Mouse (Mus musculus) embryonic facial prominence, embryonic 11.5 days (tissue): ENCODE measurements around the gene Ifi27l2b. TPM values are rescaled to one million over a fixed set of nuclear protein-coding genes. Genes with fewer than 3 reads are reported as not detected.

Source experiments
- ATAC-seq: fragments of 200-750 bp; cut with Nextera tagmentation; replicated peaks from 2 replicates; pipeline ENCODE4 v1.8.0; 2017; ENCODE audit warnings: low read depth; ENCODE audit not compliant: insufficient number of reproducible peaks, low FRiP score, low TSS enrichment
- DNase-seq: peaks from one replicate; pipeline ENCODE4 v3.0.0-alpha.2; 2015; ENCODE audit warnings: low spot score
- H3K27ac ChIP-seq: fragments of 300-500 bp; sonication (generic); replicated peaks from 2 replicates; pipeline ENCODE4 v1.5.1; 2014; ENCODE audit warnings: mild to moderate bottlenecking, low read depth, low read length, control low read depth
- H3K27me3 ChIP-seq: fragments of 300-500 bp; sonication (generic); 2 replicates; pipeline ENCODE4 v1.6.1; 2014; ENCODE audit warnings: mild to moderate bottlenecking, low read length, moderate library complexity, mixed read lengths; ENCODE audit not compliant: control insufficient read depth, insufficient read depth
- H3K36me3 ChIP-seq: fragments of 300-500 bp; sonication (generic); replicated peaks from 2 replicates; pipeline ENCODE4 v1.6.1; 2014; ENCODE audit warnings: low read depth, mild to moderate bottlenecking, low read length, moderate library complexity, mixed read lengths; ENCODE audit not compliant: control insufficient read depth, insufficient read depth
- H3K4me1 ChIP-seq: fragments of 300-500 bp; sonication (generic); 2 replicates; pipeline ENCODE4 v1.6.1; 2014; ENCODE audit warnings: low read length, mixed read lengths; ENCODE audit not compliant: control insufficient read depth, insufficient read depth
- H3K4me2 ChIP-seq: fragments of 300-500 bp; sonication (generic); 2 replicates; pipeline ENCODE4 v1.6.1; 2014; ENCODE audit warnings: low read depth, mild to moderate bottlenecking, control low read depth, low read length, moderate library complexity
- H3K4me3 ChIP-seq: fragments of 300-500 bp; sonication (generic); 2 replicates; pipeline ENCODE4 v1.5.1; 2014; ENCODE audit warnings: low read depth, low read length, control low read depth
- H3K9ac ChIP-seq: fragments of 300-500 bp; sonication (generic); replicated peaks from 2 replicates; pipeline ENCODE4 v1.6.1; 2014; ENCODE audit warnings: mild to moderate bottlenecking, control low read depth, low read length
- H3K9me3 ChIP-seq: fragments of 300-500 bp; sonication (generic); replicated peaks from 2 replicates; pipeline ENCODE4 v1.6.1; 2016; ENCODE audit warnings: mild to moderate bottlenecking, low read length, inconsistent platforms, mixed read lengths; ENCODE audit not compliant: control insufficient read depth
- WGBS: fragments of 180-500 bp; shearing (Covaris S2); extraction: QIAGEN DNeasy Blood & Tissue Kit; methylation state at CpG from one replicate; pipeline ENCODE4 v1.1.7; 2014; 5-methylcytosine and 5-hydroxymethylcytosine counted together
- polyA plus RNA-seq: library from polyadenylated mRNA; unstranded; fragments of >200 nt; fragmentation: Nextera tagmentation; extraction: Ambion mirVana; gene quantifications from 2 replicates; pipeline ENCODE4 v1.2.1, GENCODE M21; 2014

The Ifi27l2b gene
- not detected in 2 replicates for polyA plus RNA-seq

DNA sequence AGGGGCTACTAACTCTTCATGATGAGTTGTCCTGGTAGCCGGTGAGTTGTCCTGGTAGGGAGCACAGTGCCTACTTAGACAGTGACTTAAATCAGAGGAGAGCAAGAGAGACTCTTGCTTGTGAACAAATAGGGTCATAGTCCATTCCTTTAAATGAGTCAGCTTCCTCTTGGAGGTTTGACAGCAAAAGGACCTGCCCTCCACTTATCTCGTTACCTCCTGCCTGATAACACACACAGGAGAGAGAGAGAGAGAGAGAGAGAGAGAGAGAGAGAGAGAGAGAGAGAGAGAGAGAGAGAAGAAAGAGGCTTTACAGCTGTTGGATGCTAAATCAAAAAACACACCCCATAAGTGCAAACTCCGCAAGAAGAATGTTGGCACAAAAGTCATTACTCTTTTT, at the start of gene Ifi27l2b:
TSS of gene Ifi27l2b (minus strand) at position 84 of the 400 bp plus-strand sequence.
- ATAC-seq (no peak), DNase-seq (no peak)
- no peaks in the 10 kb centered on the region for H3K9me3 ChIP-seq
- no peaks in the 10 kb centered on the region for H3K27me3 ChIP-seq
- no peak within 1 kb of the TSS for H3K9ac ChIP-seq
- no peak within 1 kb of the TSS for H3K27ac ChIP-seq
- no peak within 1 kb of the TSS for H3K4me3 ChIP-seq
- H3K4me1 ChIP-seq: no peaks in the 10 kb centered on the region
- no peaks in the 10 kb centered on the region for H3K36me3 ChIP-seq
- no peak within 1 kb of the TSS for H3K4me2 ChIP-seq
- WGBS: 78% methylated on average over 3 of the region's 3 CpGs

- DNase-seq (no peak), ATAC-seq (no peak)
- no peak overlapping the region for H3K4me3 ChIP-seq
- WGBS: 85% methylated on average over 3 of the region's 3 CpGs
- H3K27me3 ChIP-seq: no peaks in the 10 kb centered on the region
- H3K27ac ChIP-seq: no peak overlapping the region
- no peak overlapping the region for H3K9ac ChIP-seq
- H3K9me3 ChIP-seq: no peaks in the 10 kb centered on the region
- H3K4me2 ChIP-seq: no peak overlapping the region
- H3K36me3 ChIP-seq: no peaks in the 10 kb centered on the region
- H3K4me1 ChIP-seq: no peaks in the 10 kb centered on the region
Measured at GRCm38 (mm10) chr12:103504402-103504801, 47.4 kb upstream of the Ifi27l2b start.

GRCm38 (mm10) chr12:103503300-103503699, 46.3 kb upstream of the Ifi27l2b start:
- ATAC-seq (no peak), DNase-seq (no peak)
- H3K4me3 ChIP-seq: no peak overlapping the region
- no peaks in the 10 kb centered on the region for H3K4me1 ChIP-seq
- H3K27ac ChIP-seq: no peak overlapping the region
- no peak overlapping the region for H3K9ac ChIP-seq
- no peak overlapping the region for H3K4me2 ChIP-seq
- 75% methylated on average over 3 of the region's 3 CpGs for WGBS
- no peaks in the 10 kb centered on the region for H3K9me3 ChIP-seq
- no peaks in the 10 kb centered on the region for H3K36me3 ChIP-seq
- H3K27me3 ChIP-seq: no peaks in the 10 kb centered on the region

DNA sequence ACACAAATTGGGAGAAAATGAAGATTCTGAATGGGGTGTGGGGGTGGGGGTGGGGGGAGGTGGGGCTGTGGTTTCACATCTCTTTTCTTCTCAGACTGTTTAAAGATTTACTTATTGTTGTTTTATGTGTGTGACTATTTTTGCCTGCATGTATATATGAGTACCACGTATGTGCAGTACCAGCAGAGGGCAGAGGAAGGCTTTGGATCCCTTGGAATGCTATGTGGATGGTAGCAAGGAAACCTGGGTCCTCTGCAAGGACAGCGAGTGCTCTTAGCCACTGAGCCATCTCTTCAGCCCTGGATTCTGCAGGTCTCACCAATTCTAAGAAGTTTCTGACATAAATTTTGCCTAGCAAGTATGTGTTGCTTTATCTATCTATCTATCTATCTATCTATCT, 42.2 kb upstream of the Ifi27l2b start:
- 72% methylated on average over 2 of the region's 2 CpGs for WGBS
- H3K4me1 ChIP-seq: no peaks in the 10 kb centered on the region
- DNase-seq: no peak
- H3K9ac ChIP-seq: no peak overlapping the region
- H3K36me3 ChIP-seq: no peaks in the 10 kb centered on the region
- no peaks in the 10 kb centered on the region for H3K9me3 ChIP-seq
- H3K4me3 ChIP-seq: no peak overlapping the region
- no peak overlapping the region for H3K27ac ChIP-seq
- no peak overlapping the region for H3K4me2 ChIP-seq
- ATAC-seq: no peak
- no peaks in the 10 kb centered on the region for H3K27me3 ChIP-seq

DNA sequence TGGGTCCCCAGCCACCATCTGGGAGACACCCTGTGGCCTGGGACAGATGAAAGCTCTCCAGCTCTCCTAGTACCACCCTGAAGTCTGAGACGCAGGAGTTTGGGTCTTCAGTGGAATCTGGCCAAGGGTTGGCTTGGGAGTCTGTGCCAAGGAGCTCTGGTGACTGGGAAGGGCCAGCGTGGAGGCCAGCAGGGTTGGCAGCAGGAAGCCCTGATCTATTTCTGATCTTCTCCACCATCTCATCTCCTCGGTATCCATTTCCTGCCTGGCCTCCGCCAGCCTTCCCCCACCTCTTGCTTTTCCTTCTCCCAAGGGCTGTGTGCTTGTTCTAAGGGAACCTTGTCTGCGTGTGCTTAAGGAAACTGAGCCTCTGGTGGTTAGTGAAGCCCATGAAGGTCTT, 41.7 kb upstream of the Ifi27l2b start:
- WGBS: 72% methylated on average over 5 of the region's 5 CpGs
- Histone ChIP-seq H3K36me3 (no peaks in the 10 kb centered on the region), H3K4me1 (no peaks in the 10 kb centered on the region), H3K4me3 (no peak overlapping the region), H3K9me3 (no peaks in the 10 kb centered on the region), H3K27me3 (no peaks in the 10 kb centered on the region), H3K27ac (no peak overlapping the region), H3K4me2 (no peak overlapping the region), H3K9ac (no peak overlapping the region)
- ATAC-seq (no peak), DNase-seq (no peak)

GRCm38 (mm10) chr12:103494486-103494885, 37.5 kb upstream of the Ifi27l2b start:
- DNase-seq (peak; percentile 45), ATAC-seq (no peak)
- 29% methylated on average over 6 of the region's 6 CpGs for WGBS
- Histone ChIP-seq H3K4me2 (no peak overlapping the region), H3K36me3 (no peaks in the 10 kb centered on the region), H3K4me1 (no peaks in the 10 kb centered on the region), H3K9ac (no peak overlapping the region), H3K27ac (no peak overlapping the region), H3K9me3 (no peaks in the 10 kb centered on the region), H3K4me3 (no peak overlapping the region), H3K27me3 (no peaks in the 10 kb centered on the region)

DNA sequence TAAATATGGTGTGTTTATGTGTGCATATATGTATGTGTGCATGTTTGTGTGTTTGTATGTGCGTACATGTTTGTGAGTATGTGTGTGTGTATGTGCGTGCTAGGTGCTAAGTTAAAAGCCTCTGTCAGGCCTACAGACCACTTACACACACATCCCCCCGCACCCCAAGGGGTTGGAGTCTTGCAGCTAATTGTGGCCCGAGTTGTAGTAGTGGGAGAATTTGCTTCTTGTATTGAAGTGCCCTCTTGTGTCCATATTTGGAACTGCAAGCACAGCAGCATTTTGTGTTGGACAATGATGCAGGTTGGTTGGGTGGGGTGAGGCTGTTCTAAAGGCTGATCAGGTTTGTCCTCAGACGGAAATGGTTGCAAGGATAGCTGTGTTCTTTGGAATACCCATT, 35.7 kb upstream of the Ifi27l2b start:
- WGBS: 40% methylated on average over 5 of the region's 5 CpGs
- no peak for ATAC-seq
- Histone ChIP-seq H3K27me3 (no peaks in the 10 kb centered on the region), H3K9ac (no peak overlapping the region), H3K4me3 (no peak overlapping the region), H3K36me3 (no peaks in the 10 kb centered on the region), H3K4me1 (no peaks in the 10 kb centered on the region), H3K4me2 (no peak overlapping the region), H3K27ac (no peak overlapping the region), H3K9me3 (no peaks in the 10 kb centered on the region)
- peak; percentile 81 for DNase-seq

GRCm38 (mm10) chr12:103491091-103491730, 34.2 kb upstream of the Ifi27l2b start:
- no peak overlapping the region for H3K27ac ChIP-seq
- WGBS: 72% methylated on average over 3 of the region's 3 CpGs
- ATAC-seq (no peak), DNase-seq (peak; percentile 20)
- H3K9me3 ChIP-seq: no peaks in the 10 kb centered on the region
- no peaks in the 10 kb centered on the region for H3K36me3 ChIP-seq
- H3K27me3 ChIP-seq: no peaks in the 10 kb centered on the region
- no peak overlapping the region for H3K4me2 ChIP-seq
- no peaks in the 10 kb centered on the region for H3K4me1 ChIP-seq
- H3K9ac ChIP-seq: no peak overlapping the region
- no peak overlapping the region for H3K4me3 ChIP-seq
